Mouse (Mus musculus) heart, postnatal 0 days (tissue): Measurements from ENCODE around the gene Gcgr.

Experiments
- CTCF ChIP-seq: IDR thresholded peaks from 2 replicates; pipeline ENCODE4 v1.5.1; 2016; ENCODE audit warnings: antibody characterized with exemption, control low read depth, low read depth
- EP300 ChIP-seq: IDR thresholded peaks from 2 replicates; pipeline ENCODE4 v1.6.1; 2016; ENCODE audit warnings: antibody characterized with exemption, low read depth

DNA sequence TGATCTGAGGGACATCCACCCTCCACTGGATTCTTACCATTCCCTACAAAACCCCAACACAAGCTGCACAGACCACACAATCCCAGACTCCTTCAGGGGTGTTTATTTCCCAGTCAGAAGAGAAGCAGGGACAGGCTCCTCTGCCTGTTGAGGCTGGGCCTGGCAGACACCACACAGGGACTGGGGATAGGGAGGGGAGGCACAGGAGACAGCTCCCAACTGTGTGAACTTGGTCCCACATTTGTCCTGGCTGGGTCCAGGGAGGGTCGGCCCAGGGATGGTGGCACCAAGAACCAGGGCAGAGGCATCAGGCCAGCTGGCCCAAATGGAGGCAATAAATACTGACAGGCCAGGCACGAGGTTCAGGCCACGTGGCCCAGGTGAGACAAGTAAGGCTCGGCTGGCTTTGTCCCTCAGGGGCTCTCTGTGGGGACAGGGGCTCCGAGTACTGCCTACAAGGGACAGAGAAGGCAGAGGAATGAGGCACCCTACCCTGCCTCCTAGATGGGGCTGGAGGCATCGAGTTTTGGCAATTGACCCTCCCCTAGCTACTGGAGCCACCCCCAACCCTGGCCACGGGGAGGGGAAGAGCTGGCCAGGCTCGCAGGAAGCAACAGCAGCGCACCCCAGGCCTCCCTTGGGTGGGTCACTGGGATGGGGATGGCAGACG, 47.7 kb downstream of the Gcgr start:
- TF ChIP-seq CTCF (no peak), EP300 (no peak)
